Mouse (Mus musculus) cerebellum, adult 8-10 months (tissue): ENCODE measurements around the gene Lrfn4.

ENCODE experiments used
- DNase-seq: peaks from one replicate; pipeline ENCODE4 v3.0.0; 2022

Lrfn4 gene

GRCm38 (mm10) chr19:4567665-4568064, 47.8 kb downstream of the Lrfn4 start:
- DNase-seq: no peak

DNA sequence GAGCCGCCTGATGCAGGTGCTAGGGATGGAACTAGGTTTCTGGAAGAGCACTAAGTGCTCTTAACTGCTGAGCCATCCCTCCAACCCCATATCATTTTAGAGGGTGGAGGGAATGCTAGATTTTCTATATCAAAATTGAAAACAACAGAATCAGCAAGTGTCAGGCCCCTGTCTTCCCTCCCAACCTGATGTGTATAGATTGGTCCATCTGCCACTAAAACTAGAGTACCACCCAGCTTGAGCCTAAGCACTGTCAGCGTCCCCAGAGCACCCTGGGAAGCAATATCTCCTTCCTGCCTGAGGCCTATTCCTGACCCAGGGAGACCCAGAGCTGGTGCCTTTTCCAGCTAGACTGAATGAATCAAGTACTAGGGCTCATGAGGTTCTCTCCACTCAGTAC, 48.6 kb downstream of the Lrfn4 start:
- no peak for DNase-seq

- no peak for DNase-seq
Observed at GRCm38 (mm10) chr19:4565678-4566077, 49.8 kb downstream of the Lrfn4 start.
